Mouse (Mus musculus) G1E-ER4 (cell line): Measurements from ENCODE around the gene Cxcl17. TPM values are rescaled to one million over a fixed set of nuclear protein-coding genes. Genes with fewer than 3 reads are reported as not detected.

Source experiments
- GATA1 ChIP-seq: IDR thresholded peaks from one replicate; pipeline ENCODE4 v1.8.0; 2012; ENCODE audit warnings: low read length, inconsistent platforms
- polyA plus RNA-seq: library from polyadenylated mRNA; stranded (reverse); fragments of >175 nt; gene quantifications from 2 replicates; pipeline ENCODE4 v1.2.3, GENCODE M21; 2012

The Cxcl17 gene
- polyA plus RNA-seq = not detected in 2 replicates

GRCm38 (mm10) chr7:25412833-25413441 lies at the start of gene Cxcl17:
TSS of gene Cxcl17 (minus strand) at chr7:25412886.
- no peak for TF ChIP-seq GATA1

GRCm38 (mm10) chr7:25452103-25452502 lies 39.4 kb upstream of the Cxcl17 start:
- no peak for TF ChIP-seq GATA1

GRCm38 (mm10) chr7:25449913-25450890 lies 37.5 kb upstream of the Cxcl17 start:
- no peak for TF ChIP-seq GATA1

- no peak for TF ChIP-seq GATA1
These were observed 28.1 kb upstream of the Cxcl17 start for GRCm38 (mm10) chr7:25440816-25441153.

GRCm38 (mm10) chr7:25439978-25440815 lies 27.5 kb upstream of the Cxcl17 start:
- no peak for TF ChIP-seq GATA1

GRCm38 (mm10) chr7:25439124-25439822 lies 26.6 kb upstream of the Cxcl17 start:
- no peak for TF ChIP-seq GATA1

- TF ChIP-seq GATA1 = no peak
These were observed 24.0 kb upstream of the Cxcl17 start for GRCm38 (mm10) chr7:25436704-25437103.

- TF ChIP-seq GATA1 = no peak
These were observed 23.5 kb upstream of the Cxcl17 start for GRCm38 (mm10) chr7:25436226-25436625.

- no peak for TF ChIP-seq GATA1
These were observed 22.8 kb upstream of the Cxcl17 start for GRCm38 (mm10) chr7:25435546-25435851.

GRCm38 (mm10) chr7:25434654-25435545 lies 22.2 kb upstream of the Cxcl17 start:
- TF ChIP-seq GATA1 = no peak

GRCm38 (mm10) chr7:25433781-25434560 lies 21.3 kb upstream of the Cxcl17 start:
- TF ChIP-seq GATA1 = no peak

GRCm38 (mm10) chr7:25433007-25433541 lies 20.4 kb upstream of the Cxcl17 start:
- no peak for TF ChIP-seq GATA1

- no peak for TF ChIP-seq GATA1
These were observed 19.7 kb upstream of the Cxcl17 start for GRCm38 (mm10) chr7:25432381-25432780.
